Mouse (Mus musculus): ENCODE data around the gene Rangrf.

- no peak for TF ChIP-seq CTCF (IDR thresholded peaks at IDR 0.05; ENCODE audit: low read depth, low read length)
- no peak for TF ChIP-seq GATA2 (IDR thresholded peaks at IDR 0.05; ENCODE audit: borderline replicate concordance, low read depth, low read length)
- no peak for TF ChIP-seq TAL1 (conservative IDR thresholded peaks at IDR 0.05; ENCODE audit: low read depth, low read length)
- no peak for TF ChIP-seq GATA1 (IDR thresholded peaks at IDR 0.05; ENCODE audit: borderline replicate concordance, low read length)
- no peak for TF ChIP-seq POLR2AphosphoS5 (IDR thresholded peaks at IDR 0.05; ENCODE audit: insufficient replicate concordance, low read depth, low read length)
Measured at GRCm38 (mm10) chr11:68953903-68954302, 21.1 kb downstream of the Rangrf start.

Data from G1E (cell line).